Mouse (Mus musculus): ENCODE data around the gene Trib2. TPM values are rescaled to one million over a fixed set of nuclear protein-coding genes. Genes with fewer than 3 reads are reported as not detected.

Gene Trib2
- polyA plus RNA-seq, 1 experiment from 2014 or later, result 24.8 TPM

GRCm38 (mm10) chr12:15832674-15833052 is 15.9 kb upstream of the Trib2 start:
- no peaks in the 10 kb centered on the region for H3K27me3 ChIP-seq
- H3K9me3 ChIP-seq, result no peaks in the 10 kb centered on the region
- no peak overlapping the region for H3K4me3 ChIP-seq
- no peak overlapping the region for H3K27ac ChIP-seq
- H3K36me3 ChIP-seq, result no peaks in the 10 kb centered on the region
- 92% methylated on average over 7 of the region's 7 CpGs for WGBS
- no peak overlapping the region for H3K4me2 ChIP-seq
- ATAC-seq (ENCODE audit: borderline replicate concordance, extremely low read depth, low FRiP score, low TSS enrichment), result no peak
- no peaks in the 10 kb centered on the region for H3K4me1 ChIP-seq
- no peak overlapping the region for H3K9ac ChIP-seq

- no peak for ATAC-seq (ENCODE audit: borderline replicate concordance, extremely low read depth, low FRiP score, low TSS enrichment)
- Histone ChIP-seq H3K36me3 (no peaks in the 10 kb centered on the region), H3K9ac (no peak overlapping the region), H3K27ac (no peak overlapping the region), H3K27me3 (no peaks in the 10 kb centered on the region), H3K4me2 (no peak overlapping the region), H3K4me3 (no peak overlapping the region), H3K4me1 (no peaks in the 10 kb centered on the region), H3K9me3 (no peaks in the 10 kb centered on the region)
- WGBS, result 90% methylated on average over 3 of the region's 3 CpGs
These were observed 15.4 kb upstream of the Trib2 start for GRCm38 (mm10) chr12:15831941-15832673.

GRCm38 (mm10) chr12:15830750-15831149 is 14.0 kb upstream of the Trib2 start:
- no peaks in the 10 kb centered on the region for H3K9me3 ChIP-seq
- no peak for ATAC-seq (ENCODE audit: borderline replicate concordance, extremely low read depth, low FRiP score, low TSS enrichment)
- no peak overlapping the region for H3K4me3 ChIP-seq
- H3K27me3 ChIP-seq, result no peaks in the 10 kb centered on the region
- H3K4me1 ChIP-seq, result no peaks in the 10 kb centered on the region
- no peaks in the 10 kb centered on the region for H3K36me3 ChIP-seq
- no peak overlapping the region for H3K27ac ChIP-seq
- 76% methylated on average over 3 of the region's 3 CpGs for WGBS
- no peak overlapping the region for H3K4me2 ChIP-seq
- no peak overlapping the region for H3K9ac ChIP-seq

GRCm38 (mm10) chr12:15828815-15829398 is 12.2 kb upstream of the Trib2 start:
- Histone ChIP-seq H3K9ac (no peak overlapping the region), H3K4me3 (no peak overlapping the region), H3K36me3 (no peaks in the 10 kb centered on the region), H3K4me2 (no peak overlapping the region), H3K9me3 (no peaks in the 10 kb centered on the region), H3K27me3 (no peaks in the 10 kb centered on the region), H3K27ac (no peak overlapping the region), H3K4me1 (no peaks in the 10 kb centered on the region)
- no peak for ATAC-seq (ENCODE audit: borderline replicate concordance, extremely low read depth, low FRiP score, low TSS enrichment)
- WGBS, result 50% methylated on average over 2 of the region's 2 CpGs

GRCm38 (mm10) chr12:15821019-15821418 is 4.3 kb upstream of the Trib2 start:
- H3K9ac ChIP-seq, result no peak overlapping the region
- no peaks in the 10 kb centered on the region for H3K9me3 ChIP-seq
- H3K27me3 ChIP-seq, result no peaks in the 10 kb centered on the region
- H3K4me3 ChIP-seq, result no peak overlapping the region
- H3K4me1 ChIP-seq, result peaks cover 7% of the 10 kb centered on the region; the same call in 1 of the 2 replicates
- no peak for ATAC-seq (ENCODE audit: borderline replicate concordance, extremely low read depth, low FRiP score, low TSS enrichment)
- H3K36me3 ChIP-seq, result no peaks in the 10 kb centered on the region
- H3K4me2 ChIP-seq, result no peak overlapping the region
- H3K27ac ChIP-seq, result no peak overlapping the region

- no peak for ATAC-seq (ENCODE audit: borderline replicate concordance, extremely low read depth, low FRiP score, low TSS enrichment)
- WGBS, result 21% methylated on average over 4 of the region's 4 CpGs
These were observed 643 bp upstream of the Trib2 start for GRCm38 (mm10) chr12:15817365-15817764.

GRCm38 (mm10) chr12:15816254-15816605 is 492 bp downstream of the Trib2 start:
- H3K9ac ChIP-seq, result peak overlapping the region; percentile 80
- peak overlapping the region; percentile 95 for H3K4me2 ChIP-seq
- no peaks in the 10 kb centered on the region for H3K36me3 ChIP-seq
- no peaks in the 10 kb centered on the region for H3K9me3 ChIP-seq
- peak overlapping the region; percentile 69 for H3K4me3 ChIP-seq
- H3K27me3 ChIP-seq, result no peaks in the 10 kb centered on the region
- ATAC-seq (ENCODE audit: borderline replicate concordance, extremely low read depth, low FRiP score, low TSS enrichment), result peak; percentile 47; the same call in 1 of the 2 replicates
- WGBS, result under 1% methylated on average over 23 of the region's 23 CpGs
- H3K27ac ChIP-seq, result peak overlapping the region; percentile 87
- H3K4me1 ChIP-seq, result peaks cover 26% of the 10 kb centered on the region

More at GRCm38 (mm10) chr12:15817365-15817764, 643 bp upstream of the Trib2 start:
- no peaks in the 10 kb centered on the region for H3K36me3 ChIP-seq
- H3K4me2 ChIP-seq, result peak overlapping the region; percentile 95
- H3K9me3 ChIP-seq, result no peaks in the 10 kb centered on the region
- H3K4me1 ChIP-seq, result peaks cover 18% of the 10 kb centered on the region
- peak overlapping the region; percentile 69 for H3K4me3 ChIP-seq
- peak overlapping the region; percentile 61; the same call in 1 of the 2 replicates for H3K27ac ChIP-seq
- H3K27me3 ChIP-seq, result no peaks in the 10 kb centered on the region
- H3K9ac ChIP-seq, result peak overlapping the region; percentile 37; the same call in 1 of the 2 replicates

GRCm38 (mm10) chr12:15815576-15816253 is 1.0 kb downstream of the Trib2 start:
- Histone ChIP-seq H3K4me1 (peaks cover 29% of the 10 kb centered on the region), H3K4me3 (peak overlapping the region; percentile 69), H3K27me3 (no peaks in the 10 kb centered on the region), H3K4me2 (peak overlapping the region; percentile 95), H3K36me3 (no peaks in the 10 kb centered on the region), H3K9ac (peak overlapping the region; percentile 80), H3K9me3 (no peaks in the 10 kb centered on the region), H3K27ac (peak overlapping the region; percentile 87)
- whole genome bisulfite sequencing, result under 1% methylated on average over 49 of the region's 49 CpGs
- peak; percentile 33; the same call in 1 of the 2 replicates for ATAC-seq (ENCODE audit: borderline replicate concordance, extremely low read depth, low FRiP score, low TSS enrichment)

- ATAC-seq (ENCODE audit: borderline replicate concordance, extremely low read depth, low FRiP score, low TSS enrichment), result no peak
- peaks cover 29% of the 10 kb centered on the region for H3K4me1 ChIP-seq
- H3K27ac ChIP-seq, result peak overlapping the region; percentile 87
- H3K9ac ChIP-seq, result peak overlapping the region; percentile 80
- under 1% methylated on average over 23 of the region's 23 CpGs for WGBS
- H3K9me3 ChIP-seq, result no peaks in the 10 kb centered on the region
- peak overlapping the region; percentile 95 for H3K4me2 ChIP-seq
- no peaks in the 10 kb centered on the region for H3K27me3 ChIP-seq
- peak overlapping the region; percentile 69 for H3K4me3 ChIP-seq
- H3K36me3 ChIP-seq, result no peaks in the 10 kb centered on the region
These were observed 1.5 kb downstream of the Trib2 start for GRCm38 (mm10) chr12:15815170-15815575.

GRCm38 (mm10) chr12:15814249-15815081 is 2.3 kb downstream of the Trib2 start:
- H3K4me3 ChIP-seq, result peak overlapping the region; percentile 69
- H3K4me1 ChIP-seq, result peaks cover 29% of the 10 kb centered on the region
- H3K9me3 ChIP-seq, result no peaks in the 10 kb centered on the region
- H3K27me3 ChIP-seq, result no peaks in the 10 kb centered on the region
- peak overlapping the region; percentile 87 for H3K27ac ChIP-seq
- H3K36me3 ChIP-seq, result no peaks in the 10 kb centered on the region
- ATAC-seq (ENCODE audit: borderline replicate concordance, extremely low read depth, low FRiP score, low TSS enrichment), result no peak
- peak overlapping the region; percentile 95 for H3K4me2 ChIP-seq
- 1% methylated on average over 32 of the region's 32 CpGs for WGBS
- H3K9ac ChIP-seq, result peak overlapping the region; percentile 80

GRCm38 (mm10) chr12:15813819-15814165 is 2.9 kb downstream of the Trib2 start:
- Histone ChIP-seq H3K27me3 (no peaks in the 10 kb centered on the region), H3K27ac (0 out of 2 replicates have a peak overlapping the region, but pooled peaks have one; percentile 3), H3K4me1 (peaks cover 29% of the 10 kb centered on the region), H3K36me3 (no peaks in the 10 kb centered on the region), H3K4me3 (peak overlapping the region; percentile 69), H3K9ac (peak overlapping the region; percentile 11; the same call in 1 of the 2 replicates), H3K4me2 (peak overlapping the region; percentile 95), H3K9me3 (no peaks in the 10 kb centered on the region)
- ATAC-seq (ENCODE audit: borderline replicate concordance, extremely low read depth, low FRiP score, low TSS enrichment), result no peak
- WGBS, result 17% methylated on average over 5 of the region's 5 CpGs

Measured in lung, embryonic 15.5 days (tissue).